Mouse (Mus musculus) C2C12 (cell line): ENCODE results near the gene Cct7. TPM values are rescaled to one million over a fixed set of nuclear protein-coding genes. Genes with fewer than 3 reads are reported as not detected.

Experiments used
- H3K27me3 ChIP-seq: one replicate; pipeline ENCODE4 v1.6.1; 2011; ENCODE audit not compliant: control insufficient read depth, insufficient read depth, insufficient read length
- H3K36me3 ChIP-seq: one replicate; pipeline ENCODE4 v1.6.1; 2011; ENCODE audit not compliant: control insufficient read depth, insufficient read depth
- H3K4me3 ChIP-seq: one replicate; pipeline ENCODE4 v1.5.1; 2011; ENCODE audit warnings: mild to moderate bottlenecking, control low read depth; ENCODE audit not compliant: poor library complexity, insufficient read depth, severe bottlenecking
- H3K79me2 ChIP-seq: one replicate; pipeline ENCODE4 v1.6.1; 2011; ENCODE audit not compliant: control insufficient read depth, insufficient read depth
- H3K79me3 ChIP-seq: one replicate; pipeline ENCODE4 v1.6.1; 2011; ENCODE audit warnings: low read depth, control low read depth
- H3ac ChIP-seq: one replicate; pipeline ENCODE3; 2011; ENCODE audit warnings: low read depth; ENCODE audit not compliant: control insufficient read depth, insufficient read length
- CEBPB ChIP-seq: IDR thresholded peaks from one replicate; pipeline ENCODE4 v1.6.1; 2011; ENCODE audit warnings: low read depth, mild to moderate bottlenecking, control low read depth, moderate library complexity
- CTCF ChIP-seq: IDR thresholded peaks from one replicate; pipeline ENCODE4 v1.5.1; 2011; ENCODE audit not compliant: control insufficient read depth, insufficient read depth, insufficient read length
- FOSL1 ChIP-seq: IDR thresholded peaks from one replicate; pipeline ENCODE4 v1.8.0; 2011; ENCODE audit warnings: mild to moderate bottlenecking, low read length; ENCODE audit not compliant: poor library complexity, insufficient read depth, severe bottlenecking
- MAX ChIP-seq: IDR thresholded peaks from one replicate; pipeline ENCODE4 v1.6.1; 2011; ENCODE audit warnings: mild to moderate bottlenecking, control low read depth
- MYOD1 ChIP-seq: IDR thresholded peaks from one replicate; pipeline ENCODE4 v1.6.1; 2011; ENCODE audit warnings: low read depth; ENCODE audit not compliant: control insufficient read depth, insufficient read length
- MYOG ChIP-seq: IDR thresholded peaks from one replicate; pipeline ENCODE4 v1.6.1; 2011; ENCODE audit not compliant: control insufficient read depth, insufficient read length; ENCODE audit errors: extremely low read depth
- USF1 ChIP-seq: IDR thresholded peaks from one replicate; pipeline ENCODE4 v1.6.1; 2011; ENCODE audit warnings: low read depth, mild to moderate bottlenecking, control low read depth, moderate library complexity
- polyA plus RNA-seq: library from polyadenylated mRNA; unstranded; fragments of >200 nt; fragmentation: generic; extraction: Trizol; gene quantifications from one replicate; pipeline ENCODE4 v1.2.1, GENCODE M21; 2012; ENCODE audit warnings: missing spikeins

Cct7 gene
- polyA plus RNA-seq, 1 experiment: 531 TPM

GRCm38 (mm10) chr6:85500416-85500815 is 49.1 kb downstream of the Cct7 start:
- Histone ChIP-seq H3K79me3 (no peaks in the 10 kb centered on the region), H3K36me3 (no peaks in the 10 kb centered on the region), H3ac (no peak overlapping the region), H3K27me3 (peaks cover 29% of the 10 kb centered on the region), H3K79me2 (no peaks in the 10 kb centered on the region), H3K4me3 (no peak overlapping the region)
- TF ChIP-seq MYOG (no peak), CTCF (no peak), USF1 (no peak), CEBPB (no peak), FOSL1 (no peak), MAX (no peak), MYOD1 (no peak)

- Histone ChIP-seq H3K27me3 (peaks cover 29% of the 10 kb centered on the region), H3K79me3 (no peaks in the 10 kb centered on the region), H3K79me2 (no peaks in the 10 kb centered on the region), H3K4me3 (no peak overlapping the region), H3ac (no peak overlapping the region), H3K36me3 (no peaks in the 10 kb centered on the region)
- TF ChIP-seq CEBPB: no peak
- TF ChIP-seq CTCF: no peak
- TF ChIP-seq MYOD1: no peak
- no peak for TF ChIP-seq USF1
- TF ChIP-seq MYOG: no peak
- TF ChIP-seq MAX: no peak
- TF ChIP-seq FOSL1: no peak
Measured at GRCm38 (mm10) chr6:85501571-85502102, 50.3 kb downstream of the Cct7 start.

DNA sequence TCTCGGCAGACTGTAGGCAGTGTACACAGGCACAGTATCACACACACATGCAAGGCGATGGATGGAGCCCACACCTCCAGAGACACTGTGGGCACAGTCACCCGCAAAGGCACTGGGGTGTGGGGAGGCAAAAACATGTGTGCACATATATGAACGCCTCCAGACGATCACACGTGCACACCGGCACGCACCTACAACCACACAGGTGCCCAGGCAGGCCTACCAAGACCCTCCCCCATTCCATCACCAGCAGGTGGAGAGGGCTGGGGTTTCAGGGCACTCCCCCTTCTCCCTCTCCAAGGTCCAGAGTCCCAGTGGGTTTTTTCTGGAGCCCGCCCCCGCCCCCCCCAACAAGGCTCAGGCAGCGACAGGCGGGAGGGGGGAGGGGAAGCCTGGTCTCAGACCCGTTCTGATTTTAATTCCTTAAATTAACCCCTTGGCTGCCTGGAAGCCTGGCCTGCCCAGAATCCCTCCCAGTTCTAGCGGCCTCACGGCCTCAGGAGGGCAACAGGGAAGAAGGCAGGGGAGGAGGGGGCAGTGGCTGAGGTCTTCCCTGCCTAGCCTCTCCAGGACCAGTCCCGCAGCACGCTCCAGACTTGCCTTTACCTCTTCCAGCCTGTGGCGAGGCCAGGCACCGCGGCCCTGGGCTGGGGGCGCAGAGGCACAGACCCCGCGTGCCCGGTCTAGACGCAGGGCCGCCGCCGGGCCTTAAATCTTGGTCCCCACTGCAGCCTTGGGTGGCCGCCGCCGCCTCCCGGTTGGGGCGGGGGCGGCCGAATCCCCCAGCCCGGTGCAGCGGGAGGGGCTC is 51.0 kb downstream of the Cct7 start:
- no peaks in the 10 kb centered on the region for H3K36me3 ChIP-seq
- no peak for TF ChIP-seq CTCF
- no peak for TF ChIP-seq USF1
- TF ChIP-seq FOSL1: no peak
- TF ChIP-seq MYOG: no peak
- TF ChIP-seq MAX: no peak
- no peak for TF ChIP-seq MYOD1
- TF ChIP-seq CEBPB: no peak
- no peaks in the 10 kb centered on the region for H3K79me3 ChIP-seq
- no peaks in the 10 kb centered on the region for H3K79me2 ChIP-seq
- H3K4me3 ChIP-seq: no peak overlapping the region
- peaks cover 29% of the 10 kb centered on the region for H3K27me3 ChIP-seq
- no peak overlapping the region for H3ac ChIP-seq

DNA sequence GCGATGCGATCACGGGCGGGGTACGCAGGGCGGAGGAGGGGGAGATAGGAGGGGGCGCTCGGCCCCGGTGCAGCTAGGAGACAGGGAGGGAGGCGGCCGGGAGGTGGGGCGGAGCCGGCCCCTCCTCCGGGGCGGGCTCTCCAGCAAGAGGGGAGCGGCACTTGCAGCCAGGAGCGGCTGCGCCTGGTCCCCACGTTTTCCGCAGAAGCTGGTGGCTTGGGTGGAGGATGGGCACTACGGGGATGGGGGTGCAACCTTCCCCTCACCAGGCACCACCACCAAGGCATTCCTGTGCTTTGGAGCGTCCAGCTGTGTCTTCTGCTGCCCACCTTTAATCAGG is 51.6 kb downstream of the Cct7 start, which contains the start of gene Fbxo41:
Fbxo41 (minus strand) TSS at position 84 of the 340 bp plus-strand sequence.
- Histone ChIP-seq H3K4me3 (no peak within 1 kb of the TSS), H3K79me2 (no peaks in the 10 kb centered on the region), H3ac (no peak within 1 kb of the TSS), H3K27me3 (peaks cover 29% of the 10 kb centered on the region), H3K36me3 (no peaks in the 10 kb centered on the region), H3K79me3 (no peaks in the 10 kb centered on the region)
- no peak for TF ChIP-seq MYOG
- no peak for TF ChIP-seq MAX
- TF ChIP-seq USF1: no peak
- TF ChIP-seq FOSL1: no peak
- TF ChIP-seq MYOD1: no peak
- no peak for TF ChIP-seq CTCF
- TF ChIP-seq CEBPB: no peak

DNA sequence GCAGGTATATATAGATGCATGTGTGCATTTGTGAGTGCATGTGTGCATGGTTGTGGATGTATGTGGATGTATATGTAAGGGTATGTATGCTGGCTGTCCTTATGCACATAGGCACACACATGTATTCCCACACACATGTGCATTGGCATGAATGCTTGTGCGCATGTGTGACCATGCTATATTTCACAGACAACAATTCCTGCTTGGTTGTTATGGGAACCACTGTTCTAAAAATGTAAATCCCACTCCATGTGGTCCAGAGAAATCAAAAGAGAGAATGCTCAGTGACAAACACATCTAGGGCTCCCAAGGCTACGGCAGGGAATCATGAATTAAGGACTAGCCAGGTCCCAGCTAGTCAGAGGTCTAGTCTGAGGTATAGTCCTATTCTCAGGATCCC is 53.6 kb downstream of the Cct7 start:
- H3K27me3 ChIP-seq: peaks cover 32% of the 10 kb centered on the region
- no peaks in the 10 kb centered on the region for H3K79me3 ChIP-seq
- no peak overlapping the region for H3K4me3 ChIP-seq
- H3K79me2 ChIP-seq: no peaks in the 10 kb centered on the region
- no peak overlapping the region for H3ac ChIP-seq
- H3K36me3 ChIP-seq: no peaks in the 10 kb centered on the region
- TF ChIP-seq MAX (no peak), FOSL1 (no peak), CTCF (no peak), USF1 (no peak)

DNA sequence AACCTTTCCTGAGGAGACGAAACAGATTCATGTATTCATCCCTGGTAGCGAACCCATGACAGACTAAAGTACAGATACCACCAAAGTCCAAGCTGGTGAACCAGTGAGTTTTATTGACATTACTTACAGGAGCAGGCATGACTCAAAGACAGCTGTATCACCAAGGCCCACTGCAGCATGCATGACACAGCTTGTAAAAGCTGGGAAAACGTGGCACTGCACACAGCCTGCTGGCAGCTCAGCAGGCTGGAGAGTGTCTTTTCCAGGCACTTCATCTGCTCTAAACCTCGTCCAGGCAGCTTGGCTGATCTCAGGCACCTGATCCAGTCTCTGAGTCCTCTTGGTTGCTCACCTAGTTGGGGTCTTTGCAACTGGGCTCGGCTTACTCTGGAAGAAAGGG is 57.3 kb downstream of the Cct7 start:
- H3K27me3 ChIP-seq: peaks cover 38% of the 10 kb centered on the region
- no peak overlapping the region for H3K4me3 ChIP-seq
- H3K36me3 ChIP-seq: no peaks in the 10 kb centered on the region
- H3ac ChIP-seq: no peak overlapping the region
- H3K79me3 ChIP-seq: no peaks in the 10 kb centered on the region
- no peak for TF ChIP-seq MAX
- TF ChIP-seq CEBPB: no peak
- no peak for TF ChIP-seq MYOG
- no peak for TF ChIP-seq CTCF
- no peak for TF ChIP-seq MYOD1
- TF ChIP-seq USF1: no peak
- no peak for TF ChIP-seq FOSL1
- H3K79me2 ChIP-seq: no peaks in the 10 kb centered on the region
